Mouse (Mus musculus) midbrain, embryonic 10.5 days (tissue): ENCODE data around the gene Slc39a13. TPM values are rescaled to one million over a fixed set of nuclear protein-coding genes. Genes with fewer than 3 reads are reported as not detected.
A peak's percentile ranks its signal among the peaks of the same experiment; 100 is the strongest.

Source experiments
- DNase-seq: peaks from one replicate; pipeline ENCODE4 v3.0.0-alpha.2; 2017; ENCODE audit warnings: low spot score
- H3K27ac ChIP-seq: fragments of 300-500 bp; sonication (generic); replicated peaks from 2 replicates; pipeline ENCODE4 v1.5.1; 2016; ENCODE audit warnings: mild to moderate bottlenecking
- H3K27me3 ChIP-seq: fragments of 300-500 bp; sonication (generic); 2 replicates; pipeline ENCODE4 v1.6.1; 2016; ENCODE audit warnings: low read depth, mild to moderate bottlenecking; ENCODE audit not compliant: poor library complexity, severe bottlenecking
- H3K36me3 ChIP-seq: fragments of 300-500 bp; sonication (generic); 2 replicates; pipeline ENCODE4 v1.6.1; 2016; ENCODE audit warnings: mild to moderate bottlenecking, moderate library complexity
- H3K4me1 ChIP-seq: fragments of 300-500 bp; sonication (generic); 2 replicates; pipeline ENCODE4 v1.6.1; 2016
- H3K4me3 ChIP-seq: fragments of 300-500 bp; sonication (generic); 2 replicates; pipeline ENCODE4 v1.5.1; 2016; ENCODE audit warnings: mild to moderate bottlenecking, moderate library complexity
- H3K9me3 ChIP-seq: fragments of 300-500 bp; sonication (generic); replicated peaks from 2 replicates; pipeline ENCODE4 v1.6.1; 2016; ENCODE audit warnings: mild to moderate bottlenecking
- WGBS: fragments of 180-500 bp; shearing (Covaris S2); methylation state at CpG from one replicate; pipeline ENCODE4 v1.1.7; 2016; 5-methylcytosine and 5-hydroxymethylcytosine counted together
- polyA plus RNA-seq: library from polyadenylated mRNA; unstranded; fragments of >200 nt; fragmentation: Nextera tagmentation; extraction: Ambion mirVana; gene quantifications from 2 replicates; pipeline ENCODE4 v1.2.1, GENCODE M21; 2016

The Slc39a13 gene
- polyA plus RNA-seq, 1 experiment from 2014 or later: 20.5 TPM

- Histone ChIP-seq H3K4me3 (peak overlapping the region; percentile 65), H3K27ac (peak overlapping the region; percentile 88), H3K4me1 (peaks cover 35% of the 10 kb centered on the region), H3K36me3 (peaks cover 24% of the 10 kb centered on the region), H3K27me3 (0 out of 2 replicates have a peak, but pooled peaks cover 5% of the 10 kb centered on the region), H3K9me3 (no peaks in the 10 kb centered on the region)
- WGBS: 14% methylated on average over 14 of the region's 14 CpGs
- DNase-seq: peak; percentile 54
Observed at GRCm38 (mm10) chr2:91069306-91070000, 764 bp downstream of the Slc39a13 start.

- Histone ChIP-seq H3K27ac (no peak overlapping the region), H3K9me3 (no peaks in the 10 kb centered on the region), H3K4me3 (peak overlapping the region; percentile 65), H3K27me3 (0 out of 2 replicates have a peak, but pooled peaks cover 5% of the 10 kb centered on the region), H3K4me1 (peaks cover 35% of the 10 kb centered on the region), H3K36me3 (peaks cover 31% of the 10 kb centered on the region)
- 47% methylated on average over 6 of the region's 6 CpGs for WGBS
- no peak for DNase-seq
Observed at GRCm38 (mm10) chr2:91068872-91069165, 1.4 kb downstream of the Slc39a13 start.

GRCm38 (mm10) chr2:91068162-91068871, 1.9 kb downstream of the Slc39a13 start:
- H3K27me3 ChIP-seq: 0 out of 2 replicates have a peak, but pooled peaks cover 5% of the 10 kb centered on the region
- WGBS: 58% methylated on average over 13 of the region's 13 CpGs
- H3K27ac ChIP-seq: no peak overlapping the region
- H3K36me3 ChIP-seq: peaks cover 36% of the 10 kb centered on the region
- H3K4me1 ChIP-seq: peaks cover 35% of the 10 kb centered on the region
- no peak for DNase-seq
- no peaks in the 10 kb centered on the region for H3K9me3 ChIP-seq
- H3K4me3 ChIP-seq: peak overlapping the region; percentile 65; the same call in 1 of the 2 replicates

- H3K27me3 ChIP-seq: 0 out of 2 replicates have a peak, but pooled peaks cover 5% of the 10 kb centered on the region
- 94% methylated on average over 3 of the region's 3 CpGs for WGBS
- peaks cover 54% of the 10 kb centered on the region for H3K36me3 ChIP-seq
- H3K4me1 ChIP-seq: peaks cover 32% of the 10 kb centered on the region
- H3K4me3 ChIP-seq: no peak overlapping the region
- H3K9me3 ChIP-seq: no peaks in the 10 kb centered on the region
- DNase-seq: no peak
- no peak overlapping the region for H3K27ac ChIP-seq
Observed at GRCm38 (mm10) chr2:91066455-91066854, 3.8 kb downstream of the Slc39a13 start.

GRCm38 (mm10) chr2:91065544-91065943, 4.7 kb downstream of the Slc39a13 start:
- peaks cover 63% of the 10 kb centered on the region for H3K36me3 ChIP-seq
- 51% methylated on average over 3 of the region's 3 CpGs for WGBS

GRCm38 (mm10) chr2:91064211-91064610, 6.0 kb downstream of the Slc39a13 start:
- H3K9me3 ChIP-seq: no peaks in the 10 kb centered on the region
- 86% methylated on average over 6 of the region's 6 CpGs for WGBS
- DNase-seq: no peak
- peaks cover 77% of the 10 kb centered on the region for H3K36me3 ChIP-seq
- no peak overlapping the region for H3K4me3 ChIP-seq
- H3K27ac ChIP-seq: no peak overlapping the region
- H3K4me1 ChIP-seq: peaks cover 15% of the 10 kb centered on the region
- H3K27me3 ChIP-seq: 0 out of 2 replicates have a peak, but pooled peaks cover 5% of the 10 kb centered on the region

More at GRCm38 (mm10) chr2:91065544-91065943, 4.7 kb downstream of the Slc39a13 start:
- DNase-seq: peak; percentile 44
- Histone ChIP-seq H3K9me3 (no peaks in the 10 kb centered on the region), H3K27me3 (0 out of 2 replicates have a peak, but pooled peaks cover 5% of the 10 kb centered on the region), H3K27ac (no peak overlapping the region), H3K4me3 (no peak overlapping the region), H3K4me1 (peaks cover 23% of the 10 kb centered on the region)

- Histone ChIP-seq H3K4me1 (0 out of 2 replicates have a peak, but pooled peaks cover 5% of the 10 kb centered on the region), H3K4me3 (no peak overlapping the region), H3K27me3 (no peaks in the 10 kb centered on the region), H3K36me3 (peaks cover 88% of the 10 kb centered on the region), H3K27ac (no peak overlapping the region), H3K9me3 (no peaks in the 10 kb centered on the region)
- WGBS: 92% methylated on average over 16 of the region's 16 CpGs
- DNase-seq: no peak
Observed at GRCm38 (mm10) chr2:91062779-91063606, 7.2 kb downstream of the Slc39a13 start.

GRCm38 (mm10) chr2:91061849-91062481, 8.3 kb downstream of the Slc39a13 start:
- Histone ChIP-seq H3K4me1 (0 out of 2 replicates have a peak, but pooled peaks cover 5% of the 10 kb centered on the region), H3K9me3 (no peaks in the 10 kb centered on the region), H3K4me3 (no peak overlapping the region), H3K27me3 (no peaks in the 10 kb centered on the region), H3K36me3 (peaks cover 96% of the 10 kb centered on the region), H3K27ac (no peak overlapping the region)
- DNase-seq: no peak
- 90% methylated on average over 6 of the region's 6 CpGs for WGBS

GRCm38 (mm10) chr2:91060544-91061355, 9.5 kb downstream of the Slc39a13 start:
- Histone ChIP-seq H3K4me1 (0 out of 2 replicates have a peak, but pooled peaks cover 3% of the 10 kb centered on the region), H3K36me3 (peaks cover 99% of the 10 kb centered on the region), H3K27me3 (no peaks in the 10 kb centered on the region), H3K27ac (no peak overlapping the region), H3K9me3 (no peaks in the 10 kb centered on the region), H3K4me3 (no peak overlapping the region)
- DNase-seq: peak; percentile 50
- WGBS: 82% methylated on average over 10 of the region's 10 CpGs

GRCm38 (mm10) chr2:91059376-91059775, 10.8 kb downstream of the Slc39a13 start:
- H3K36me3 ChIP-seq: peaks cover 95% of the 10 kb centered on the region
- no peak for DNase-seq
- 93% methylated on average over 2 of the region's 2 CpGs for WGBS
- H3K27ac ChIP-seq: no peak overlapping the region
- no peaks in the 10 kb centered on the region for H3K9me3 ChIP-seq
- no peaks in the 10 kb centered on the region for H3K27me3 ChIP-seq
- no peak overlapping the region for H3K4me3 ChIP-seq
- H3K4me1 ChIP-seq: peaks cover 13% of the 10 kb centered on the region

GRCm38 (mm10) chr2:91058435-91058834, 11.8 kb downstream of the Slc39a13 start:
- Histone ChIP-seq H3K4me1 (peaks cover 13% of the 10 kb centered on the region), H3K27ac (no peak overlapping the region), H3K9me3 (no peaks in the 10 kb centered on the region), H3K36me3 (peaks cover 86% of the 10 kb centered on the region), H3K27me3 (no peaks in the 10 kb centered on the region), H3K4me3 (no peak overlapping the region)
- WGBS: 89% methylated on average over 5 of the region's 5 CpGs
- no peak for DNase-seq
